Comparison of ENCODE assay signal across 10 mouse cellular contexts in genomic region chr9:116847241-116848135, GRCm38 (mm10).
A peak's percentile ranks its signal among the peaks of the same experiment; 100 is the strongest.
DNase-seq lines count a peak whose midpoint lies in the region; ATAC-seq and TF ChIP-seq lines count a peak whose summit lies in the region.
"Had no signal": no experiment of that assay in that cellular context is flagged by ENCODE, and none has a peak within 500 bp of the region (broad histone marks: within the 10 kb centered on the region; RNA-seq: fewer than 3 reads in every experiment).

No protein-coding gene starts in this region.

- no peak for ATAC-seq in heart, embryonic 12.5 days (ENCODE audit: insufficient number of reproducible peaks, low FRiP score)
- ATAC-seq in stomach, embryonic 15.5 days (ENCODE audit: insufficient read depth, low FRiP score, low read depth), result peak; percentile 86
- no peak for ATAC-seq in neural tube, embryonic 15.5 days (ENCODE audit: low FRiP score)

- DNase-seq in heart, adult 2 months, result peak; percentile 71 to 81
- DNase-seq in heart, adult 9 months (ENCODE audit: low spot score in 2 of 2), result peak; percentile 88 to 89
- DNase-seq in kidney, postnatal 25 days, result peak; percentile 79 to 87
- no peak for DNase-seq in forebrain, embryonic 10.5 days (ENCODE audit: extremely low spot score, low spot score)
- DNase-seq in cerebellum, postnatal 25 days, result no peak

- no peak for TF ChIP-seq CTCF in heart, adult 2 months (IDR thresholded peaks at IDR 0.05)

- no peak overlapping the region for H3K9ac ChIP-seq in heart, adult 2 months (ENCODE audit: low read depth, low read length)
- H3K9ac ChIP-seq in heart, embryonic 12.5 days, result no peak overlapping the region
- no peak overlapping the region for H3K9ac ChIP-seq in stomach, embryonic 15.5 days
- H3K9ac ChIP-seq in neural tube, embryonic 15.5 days (replicated peaks), result no peak overlapping the region
- H3K9ac ChIP-seq: liver, embryonic 15.5 days had no signal

- intact Hi-C loops in heart, adult 2 months (cut with DNase I), result no loop called here

- H3K4me3 ChIP-seq in heart, adult 2 months, result no peak overlapping the region
- H3K4me3 ChIP-seq in heart, embryonic 12.5 days, result no peak overlapping the region
- H3K4me3 ChIP-seq in stomach, embryonic 15.5 days (replicated peaks), result no peak overlapping the region
- no peak overlapping the region for H3K4me3 ChIP-seq in forebrain, embryonic 10.5 days
- H3K4me3 ChIP-seq in neural tube, embryonic 15.5 days (replicated peaks), result no peak overlapping the region
- H3K4me3 ChIP-seq: liver, embryonic 15.5 days had no signal

- H3K36me3 ChIP-seq in heart, adult 2 months (ENCODE audit: control insufficient read depth, insufficient read depth, low read length), result no peaks in the 10 kb centered on the region
- H3K36me3 ChIP-seq in heart, embryonic 12.5 days, result peaks cover 5% of the 10 kb centered on the region; the same call in 1 of the 2 replicates
- no peaks in the 10 kb centered on the region for H3K36me3 ChIP-seq in stomach, embryonic 15.5 days
- no peaks in the 10 kb centered on the region for H3K36me3 ChIP-seq in forebrain, embryonic 10.5 days (replicated peaks)
- no peaks in the 10 kb centered on the region for H3K36me3 ChIP-seq in neural tube, embryonic 15.5 days
- H3K36me3 ChIP-seq: liver, embryonic 15.5 days had no signal

- no peak for TF ChIP-seq POLR2A in heart, adult 2 months (IDR thresholded peaks at IDR 0.05; ENCODE audit: insufficient read depth, low read depth, low read length)

- TF ChIP-seq EP300 in heart, adult 2 months (IDR thresholded peaks at IDR 0.05; ENCODE audit: insufficient read depth, low read depth, low read length), result no peak

- H3K79me2 ChIP-seq in heart, adult 2 months (replicated peaks; ENCODE audit: control insufficient read depth, insufficient read depth, low read length), result no peaks in the 10 kb centered on the region

- no peaks in the 10 kb centered on the region; the same call in 1 of the 2 replicates for H3K9me3 ChIP-seq in heart, embryonic 12.5 days (replicated peaks)
- H3K9me3 ChIP-seq in stomach, embryonic 15.5 days, result no peaks in the 10 kb centered on the region
- no peaks in the 10 kb centered on the region for H3K9me3 ChIP-seq in forebrain, embryonic 10.5 days
- no peaks in the 10 kb centered on the region for H3K9me3 ChIP-seq in neural tube, embryonic 15.5 days (replicated peaks)
- H3K9me3 ChIP-seq: liver, embryonic 15.5 days had no signal

- 52% methylated on average over 7 of the region's 7 CpGs for WGBS in heart, adult 2 months
- 66% methylated on average over 7 of the region's 7 CpGs for WGBS in heart, embryonic 12.5 days
- WGBS in stomach, embryonic 15.5 days, result 41% methylated on average over 7 of the region's 7 CpGs
- WGBS in forebrain, embryonic 10.5 days, result 90% methylated on average over 7 of the region's 7 CpGs
- WGBS in neural tube, embryonic 15.5 days, result 82% methylated on average over 7 of the region's 7 CpGs

- H3K4me2 ChIP-seq in heart, embryonic 12.5 days, result no peak overlapping the region
- H3K4me2 ChIP-seq in stomach, embryonic 15.5 days, result no peak overlapping the region
- H3K4me2 ChIP-seq in neural tube, embryonic 15.5 days, result no peak overlapping the region
- H3K4me2 ChIP-seq: liver, embryonic 15.5 days had no signal

- peak overlapping the region; percentile 41 for H3K27ac ChIP-seq in heart, adult 2 months
- no peak overlapping the region for H3K27ac ChIP-seq in heart, embryonic 12.5 days (ENCODE audit: poor library complexity, severe bottlenecking)
- H3K27ac ChIP-seq in stomach, embryonic 15.5 days, result peak overlapping the region; percentile 37; the same call in 1 of the 2 replicates
- no peak overlapping the region for H3K27ac ChIP-seq in forebrain, embryonic 10.5 days
- no peak overlapping the region for H3K27ac ChIP-seq in neural tube, embryonic 15.5 days (replicated peaks)
- H3K27ac ChIP-seq: liver, embryonic 15.5 days had no signal

- H3K27me3 ChIP-seq in heart, adult 2 months (ENCODE audit: control insufficient read depth, insufficient read depth, low read length), result no peaks in the 10 kb centered on the region
- H3K27me3 ChIP-seq in heart, embryonic 12.5 days (replicated peaks), result no peaks in the 10 kb centered on the region
- H3K27me3 ChIP-seq in stomach, embryonic 15.5 days (replicated peaks), result no peaks in the 10 kb centered on the region
- no peaks in the 10 kb centered on the region for H3K27me3 ChIP-seq in forebrain, embryonic 10.5 days (ENCODE audit: poor library complexity, severe bottlenecking)
- H3K27me3 ChIP-seq in neural tube, embryonic 15.5 days (replicated peaks), result no peaks in the 10 kb centered on the region
- H3K27me3 ChIP-seq: CH12.LX; liver, embryonic 15.5 days had no signal

- H3K4me1 ChIP-seq in heart, adult 2 months (ENCODE audit: control insufficient read depth, insufficient read depth, low read length), result no peaks in the 10 kb centered on the region; the same call in 1 of the 2 replicates
- 0 out of 2 replicates have a peak, but pooled peaks cover 5% of the 10 kb centered on the region for H3K4me1 ChIP-seq in heart, embryonic 12.5 days (replicated peaks)
- no peaks in the 10 kb centered on the region for H3K4me1 ChIP-seq in stomach, embryonic 15.5 days
- no peaks in the 10 kb centered on the region for H3K4me1 ChIP-seq in forebrain, embryonic 10.5 days
- H3K4me1 ChIP-seq in neural tube, embryonic 15.5 days, result no peaks in the 10 kb centered on the region
- H3K4me1 ChIP-seq: liver, embryonic 15.5 days had no signal

Comparison
In these comparisons a context has a peak if more than half of its experiments do, and no peak if none do; other contexts are left out.
1. H3K27ac ChIP-seq: peak in heart, adult 2 months (single experiment) and stomach, embryonic 15.5 days (single experiment); none in heart, embryonic 12.5 days (single experiment), forebrain, embryonic 10.5 days (single experiment) and neural tube, embryonic 15.5 days (single experiment).
2. DNase-seq: peak in heart, adult 2 months (2 of 2), heart, adult 9 months (2 of 2) and kidney, postnatal 25 days (2 of 2); none in forebrain, embryonic 10.5 days (single experiment) and cerebellum, postnatal 25 days (0 of 2).